Mouse (Mus musculus): Measurements from ENCODE around the gene Idh2. TPM values are rescaled to one million over a fixed set of nuclear protein-coding genes. Genes with fewer than 3 reads are reported as not detected.
"Not testable (repeated sequence)": the region's sequence is repeated elsewhere in the genome, so short reads cannot be mapped to it uniquely, and the experiment has no call there.

Idh2 gene
- polyA plus RNA-seq, 1 experiment from 2014 or later: 658 TPM

GRCm38 (mm10) chr7:80146077-80146476 is 30.9 kb upstream of the Idh2 start:
- Histone ChIP-seq H3K4me2 (replicated peaks; ENCODE audit: low read depth, low read length) (no peak overlapping the region), H3K27ac (ENCODE audit: low read depth, low read length) (no peak overlapping the region), H3K27me3 (ENCODE audit: control insufficient read depth, insufficient read depth, low read length) (no peaks in the 10 kb centered on the region), H3K9ac (ENCODE audit: low read depth, low read length) (no peak overlapping the region), H3K4me1 (ENCODE audit: control insufficient read depth, insufficient read depth, low read length) (no peaks in the 10 kb centered on the region), H3K4me3 (ENCODE audit: low read length) (no peak overlapping the region), H3K9me3 (ENCODE audit: control insufficient read depth, low read length) (no peaks in the 10 kb centered on the region), H3K36me3 (ENCODE audit: control insufficient read depth, insufficient read depth, low read length) (no peaks in the 10 kb centered on the region)
- WGBS: 84% methylated on average over 8 of the region's 8 CpGs
- ATAC-seq (ENCODE audit: low FRiP score, low TSS enrichment): no peak

GRCm38 (mm10) chr7:80144695-80145094 is 29.5 kb upstream of the Idh2 start:
- no peak overlapping the region for H3K27ac ChIP-seq (ENCODE audit: low read depth, low read length)
- no peaks in the 10 kb centered on the region for H3K27me3 ChIP-seq (ENCODE audit: control insufficient read depth, insufficient read depth, low read length)
- WGBS: 90% methylated on average over 7 of the region's 7 CpGs
- H3K4me1 ChIP-seq (ENCODE audit: control insufficient read depth, insufficient read depth, low read length): no peaks in the 10 kb centered on the region
- H3K9me3 ChIP-seq (ENCODE audit: control insufficient read depth, low read length): no peaks in the 10 kb centered on the region
- no peaks in the 10 kb centered on the region for H3K36me3 ChIP-seq (ENCODE audit: control insufficient read depth, insufficient read depth, low read length)
- no peak overlapping the region for H3K9ac ChIP-seq (ENCODE audit: low read depth, low read length)
- no peak for ATAC-seq (ENCODE audit: low FRiP score, low TSS enrichment)
- no peak overlapping the region for H3K4me2 ChIP-seq (replicated peaks; ENCODE audit: low read depth, low read length)
- H3K4me3 ChIP-seq (ENCODE audit: low read length): no peak overlapping the region

GRCm38 (mm10) chr7:80143331-80144273 is 28.4 kb upstream of the Idh2 start:
- H3K9me3 ChIP-seq (ENCODE audit: control insufficient read depth, low read length): no peaks in the 10 kb centered on the region
- no peak for ATAC-seq (ENCODE audit: low FRiP score, low TSS enrichment)
- 37% methylated on average over 22 of the region's 22 CpGs for WGBS
- H3K27ac ChIP-seq (ENCODE audit: low read depth, low read length): no peak overlapping the region
- H3K4me3 ChIP-seq (ENCODE audit: low read length): no peak overlapping the region
- H3K36me3 ChIP-seq (ENCODE audit: control insufficient read depth, insufficient read depth, low read length): no peaks in the 10 kb centered on the region
- no peaks in the 10 kb centered on the region for H3K4me1 ChIP-seq (ENCODE audit: control insufficient read depth, insufficient read depth, low read length)
- H3K4me2 ChIP-seq (replicated peaks; ENCODE audit: low read depth, low read length): no peak overlapping the region
- H3K9ac ChIP-seq (ENCODE audit: low read depth, low read length): no peak overlapping the region
- no peaks in the 10 kb centered on the region for H3K27me3 ChIP-seq (ENCODE audit: control insufficient read depth, insufficient read depth, low read length)

GRCm38 (mm10) chr7:80140815-80141214 is 25.6 kb upstream of the Idh2 start:
- no peaks in the 10 kb centered on the region for H3K36me3 ChIP-seq (ENCODE audit: control insufficient read depth, insufficient read depth, low read length)
- H3K4me1 ChIP-seq (ENCODE audit: control insufficient read depth, insufficient read depth, low read length): no peaks in the 10 kb centered on the region
- peaks cover 11% of the 10 kb centered on the region for H3K9me3 ChIP-seq (ENCODE audit: control insufficient read depth, low read length)
- no peak overlapping the region for H3K4me3 ChIP-seq (ENCODE audit: low read length)
- ATAC-seq (ENCODE audit: low FRiP score, low TSS enrichment): peak; percentile 61; the same call in 1 of the 2 replicates
- H3K4me2 ChIP-seq (replicated peaks; ENCODE audit: low read depth, low read length): no peak overlapping the region
- H3K27ac ChIP-seq (ENCODE audit: low read depth, low read length): no peak overlapping the region
- H3K9ac ChIP-seq (ENCODE audit: low read depth, low read length): no peak overlapping the region
- no peaks in the 10 kb centered on the region for H3K27me3 ChIP-seq (ENCODE audit: control insufficient read depth, insufficient read depth, low read length)
- WGBS: 13% methylated on average over 9 of the region's 9 CpGs

GRCm38 (mm10) chr7:80138375-80138774 is 23.2 kb upstream of the Idh2 start:
- peaks cover 11% of the 10 kb centered on the region for H3K9me3 ChIP-seq (ENCODE audit: control insufficient read depth, low read length)
- no peak overlapping the region for H3K4me2 ChIP-seq (replicated peaks; ENCODE audit: low read depth, low read length)
- no peaks in the 10 kb centered on the region; the same call in 1 of the 2 replicates for H3K4me1 ChIP-seq (ENCODE audit: control insufficient read depth, insufficient read depth, low read length)
- H3K27ac ChIP-seq (ENCODE audit: low read depth, low read length): no peak overlapping the region
- no peaks in the 10 kb centered on the region for H3K27me3 ChIP-seq (ENCODE audit: control insufficient read depth, insufficient read depth, low read length)
- 89% methylated on average over 1 of the region's 1 CpGs for WGBS
- H3K36me3 ChIP-seq (ENCODE audit: control insufficient read depth, insufficient read depth, low read length): no peaks in the 10 kb centered on the region
- H3K4me3 ChIP-seq (ENCODE audit: low read length): no peak overlapping the region
- no peak for ATAC-seq (ENCODE audit: low FRiP score, low TSS enrichment)
- H3K9ac ChIP-seq (ENCODE audit: low read depth, low read length): no peak overlapping the region

- 59% methylated on average over 1 of the region's 1 CpGs for WGBS
- Histone ChIP-seq H3K4me1 (ENCODE audit: control insufficient read depth, insufficient read depth, low read length) (no peaks in the 10 kb centered on the region; the same call in 1 of the 2 replicates), H3K27me3 (ENCODE audit: control insufficient read depth, insufficient read depth, low read length) (no peaks in the 10 kb centered on the region), H3K27ac (ENCODE audit: low read depth, low read length) (no peak overlapping the region), H3K9ac (ENCODE audit: low read depth, low read length) (no peak overlapping the region), H3K36me3 (ENCODE audit: control insufficient read depth, insufficient read depth, low read length) (no peaks in the 10 kb centered on the region), H3K4me2 (replicated peaks; ENCODE audit: low read depth, low read length) (no peak overlapping the region), H3K4me3 (ENCODE audit: low read length) (no peak overlapping the region), H3K9me3 (ENCODE audit: control insufficient read depth, low read length) (peaks cover 11% of the 10 kb centered on the region)
- ATAC-seq (ENCODE audit: low FRiP score, low TSS enrichment): no peak
Observed at GRCm38 (mm10) chr7:80135173-80135532, 20.0 kb upstream of the Idh2 start.

- Histone ChIP-seq H3K4me3 (ENCODE audit: low read length) (no peak overlapping the region), H3K27me3 (ENCODE audit: control insufficient read depth, insufficient read depth, low read length) (no peaks in the 10 kb centered on the region), H3K36me3 (ENCODE audit: control insufficient read depth, insufficient read depth, low read length) (no peaks in the 10 kb centered on the region), H3K4me2 (replicated peaks; ENCODE audit: low read depth, low read length) (no peak overlapping the region), H3K4me1 (ENCODE audit: control insufficient read depth, insufficient read depth, low read length) (no peaks in the 10 kb centered on the region; the same call in 1 of the 2 replicates), H3K9ac (ENCODE audit: low read depth, low read length) (no peak overlapping the region), H3K9me3 (ENCODE audit: control insufficient read depth, low read length) (peaks cover 11% of the 10 kb centered on the region), H3K27ac (ENCODE audit: low read depth, low read length) (no peak overlapping the region)
- 0 out of 2 replicates have a peak, but pooled peaks have one; percentile 35 for ATAC-seq (ENCODE audit: low FRiP score, low TSS enrichment)
- WGBS: 39% methylated on average over 8 of the region's 8 CpGs
Observed at GRCm38 (mm10) chr7:80134454-80135172, 19.4 kb upstream of the Idh2 start.

- H3K36me3 ChIP-seq (ENCODE audit: control insufficient read depth, insufficient read depth, low read length): no peaks in the 10 kb centered on the region
- ATAC-seq (ENCODE audit: low FRiP score, low TSS enrichment): no peak
- H3K9ac ChIP-seq (ENCODE audit: low read depth, low read length): no peak overlapping the region
- WGBS: 50% methylated on average over 9 of the region's 9 CpGs
- H3K27me3 ChIP-seq (ENCODE audit: control insufficient read depth, insufficient read depth, low read length): no peaks in the 10 kb centered on the region
- H3K27ac ChIP-seq (ENCODE audit: low read depth, low read length): no peak overlapping the region
- peaks cover 10% of the 10 kb centered on the region for H3K9me3 ChIP-seq (ENCODE audit: control insufficient read depth, low read length)
- no peak overlapping the region for H3K4me3 ChIP-seq (ENCODE audit: low read length)
- H3K4me2 ChIP-seq (replicated peaks; ENCODE audit: low read depth, low read length): no peak overlapping the region
- no peaks in the 10 kb centered on the region; the same call in 1 of the 2 replicates for H3K4me1 ChIP-seq (ENCODE audit: control insufficient read depth, insufficient read depth, low read length)
Observed at GRCm38 (mm10) chr7:80132541-80132940, 17.3 kb upstream of the Idh2 start.

- H3K9me3 ChIP-seq (ENCODE audit: control insufficient read depth, low read length); H3K9ac ChIP-seq (ENCODE audit: low read depth, low read length); H3K27ac ChIP-seq (ENCODE audit: low read depth, low read length); H3K4me3 ChIP-seq (ENCODE audit: low read length); H3K27me3 ChIP-seq (ENCODE audit: control insufficient read depth, insufficient read depth, low read length); H3K4me2 ChIP-seq (replicated peaks; ENCODE audit: low read depth, low read length); ATAC-seq (ENCODE audit: low FRiP score, low TSS enrichment); H3K4me1 ChIP-seq (ENCODE audit: control insufficient read depth, insufficient read depth, low read length); H3K36me3 ChIP-seq (ENCODE audit: control insufficient read depth, insufficient read depth, low read length): not testable (repeated sequence)
- WGBS: 72% methylated on average over 7 of the region's 7 CpGs
Observed at GRCm38 (mm10) chr7:80131315-80131714, 16.1 kb upstream of the Idh2 start.

All from kidney, embryonic 14.5 days (tissue).